Mouse (Mus musculus) midbrain, embryonic 11.5 days (tissue): ENCODE data around the gene Ttc3. TPM values are rescaled to one million over a fixed set of nuclear protein-coding genes. Genes with fewer than 3 reads are reported as not detected.

ENCODE experiments used
- ATAC-seq: fragments of 200-750 bp; cut with Nextera tagmentation; 2 replicates; pipeline ENCODE4 v1.8.0; 2017; ENCODE audit warnings: moderate TSS enrichment, moderate library complexity; ENCODE audit not compliant: low FRiP score
- DNase-seq: peaks from one replicate; pipeline ENCODE4 v3.0.0; 2015; ENCODE audit warnings: low spot score; ENCODE audit errors: missing footprints
- H3K27ac ChIP-seq: fragments of 300-500 bp; sonication (generic); 2 replicates; pipeline ENCODE4 v1.5.1; 2014; ENCODE audit warnings: low read depth, low read length
- H3K27me3 ChIP-seq: fragments of 300-500 bp; sonication (generic); 2 replicates; pipeline ENCODE4 v1.6.1; 2014; ENCODE audit warnings: mild to moderate bottlenecking, low read length, moderate library complexity, mixed read lengths; ENCODE audit not compliant: control insufficient read depth, insufficient read depth
- H3K36me3 ChIP-seq: fragments of 300-500 bp; sonication (generic); 2 replicates; pipeline ENCODE4 v1.6.1; 2014; ENCODE audit warnings: mild to moderate bottlenecking, low read length, moderate library complexity, mixed read lengths; ENCODE audit not compliant: control insufficient read depth, insufficient read depth
- H3K4me1 ChIP-seq: fragments of 300-500 bp; sonication (generic); 2 replicates; pipeline ENCODE4 v1.6.1; 2014; ENCODE audit warnings: low read length; ENCODE audit not compliant: control insufficient read depth, insufficient read depth
- H3K4me2 ChIP-seq: fragments of 300-500 bp; sonication (generic); 2 replicates; pipeline ENCODE4 v1.6.1; 2014; ENCODE audit warnings: mild to moderate bottlenecking, moderate library complexity
- H3K4me3 ChIP-seq: fragments of 300-500 bp; sonication (generic); 2 replicates; pipeline ENCODE4 v1.5.1; 2014; ENCODE audit warnings: low read depth, low read length
- H3K9ac ChIP-seq: fragments of 300-500 bp; sonication (generic); 2 replicates; pipeline ENCODE4 v1.6.1; 2014; ENCODE audit warnings: low read length
- H3K9me3 ChIP-seq: fragments of 300-500 bp; sonication (generic); 2 replicates; pipeline ENCODE4 v1.6.1; 2016; ENCODE audit warnings: low read length; ENCODE audit not compliant: control insufficient read depth
- WGBS: fragments of 180-500 bp; shearing (Covaris S2); extraction: QIAGEN DNeasy Blood & Tissue Kit; methylation state at CpG from one replicate; pipeline ENCODE4 v1.1.7; 2014; 5-methylcytosine and 5-hydroxymethylcytosine counted together
- polyA plus RNA-seq: library from polyadenylated mRNA; unstranded; fragments of >200 nt; fragmentation: Nextera tagmentation; extraction: Ambion mirVana; gene quantifications from 2 replicates; pipeline ENCODE4 v1.2.1, GENCODE M21; 2014

Gene Ttc3
- polyA plus RNA-seq, 1 experiment from 2014 or later, result 489 TPM

GRCm38 (mm10) chr16:94370915-94371300, 490 bp downstream of the Ttc3 start:
- H3K4me3 ChIP-seq, result peak overlapping the region; percentile 88
- H3K9me3 ChIP-seq, result no peaks in the 10 kb centered on the region
- H3K4me1 ChIP-seq, result peaks cover 15% of the 10 kb centered on the region
- DNase-seq (no peak), ATAC-seq (peak; percentile 78)
- H3K4me2 ChIP-seq, result peak overlapping the region; percentile 71
- H3K27me3 ChIP-seq, result no peaks in the 10 kb centered on the region
- WGBS, result 0% methylated on average over 41 of the region's 43 CpGs
- H3K36me3 ChIP-seq, result no peaks in the 10 kb centered on the region
- H3K27ac ChIP-seq, result peak overlapping the region; percentile 96
- peak overlapping the region; percentile 96 for H3K9ac ChIP-seq

DNA sequence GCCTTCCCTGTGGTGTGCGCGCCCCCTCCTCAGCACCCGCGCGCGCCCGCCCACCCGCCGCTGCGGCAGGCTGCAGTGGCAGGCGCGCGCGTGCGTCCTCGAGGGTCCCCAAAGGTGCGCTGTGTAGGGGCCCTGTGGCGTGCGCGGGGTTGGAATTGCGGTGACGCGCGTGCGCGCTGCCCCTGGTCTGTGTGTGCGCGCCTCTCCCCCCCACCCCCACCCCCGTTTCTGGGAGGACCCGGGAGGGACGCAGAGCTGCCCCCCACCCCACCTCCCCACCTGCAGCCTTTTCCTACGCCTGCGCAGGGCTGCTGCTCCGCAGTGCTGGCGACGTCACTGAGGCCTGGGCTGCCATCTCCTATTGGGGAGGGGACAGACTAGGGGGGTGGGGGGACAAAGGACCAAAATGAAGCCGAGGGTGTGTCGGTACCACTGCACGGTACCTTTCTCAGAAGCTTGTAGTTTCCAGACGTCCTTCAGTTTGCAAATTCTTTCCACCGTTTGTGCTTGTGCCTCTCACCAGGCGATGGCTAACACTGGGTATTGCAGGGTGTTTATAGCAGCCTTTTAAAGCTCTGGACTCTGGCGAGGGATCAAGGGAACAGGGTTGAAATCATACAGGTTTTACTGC, 998 bp downstream of the Ttc3 start, which contains the start of gene Pigp:
Gene Pigp (minus strand): TSS at position 542 of the 631 bp plus-strand sequence.
- no peaks in the 10 kb centered on the region for H3K27me3 ChIP-seq
- H3K4me2 ChIP-seq, result peak within 1 kb of the TSS; percentile 71
- H3K4me3 ChIP-seq, result peak within 1 kb of the TSS; percentile 88
- no peaks in the 10 kb centered on the region for H3K9me3 ChIP-seq
- under 1% methylated on average over 29 of the region's 43 CpGs for WGBS
- H3K9ac ChIP-seq, result peak within 1 kb of the TSS; percentile 96
- DNase-seq (peak; percentile 97), ATAC-seq (peak; percentile 88)
- peak within 1 kb of the TSS; percentile 96 for H3K27ac ChIP-seq
- no peaks in the 10 kb centered on the region for H3K36me3 ChIP-seq
- H3K4me1 ChIP-seq, result peaks cover 15% of the 10 kb centered on the region

GRCm38 (mm10) chr16:94379386-94379785, 9.0 kb downstream of the Ttc3 start:
- no peaks in the 10 kb centered on the region for H3K9me3 ChIP-seq
- DNase-seq (no peak), ATAC-seq (no peak)
- H3K9ac ChIP-seq, result no peak overlapping the region
- H3K4me1 ChIP-seq, result no peaks in the 10 kb centered on the region
- H3K27me3 ChIP-seq, result no peaks in the 10 kb centered on the region
- no peak overlapping the region for H3K4me3 ChIP-seq
- H3K4me2 ChIP-seq, result no peak overlapping the region
- no peak overlapping the region for H3K27ac ChIP-seq
- no peaks in the 10 kb centered on the region for H3K36me3 ChIP-seq
- 83% methylated on average over 1 of the region's 1 CpGs for WGBS

DNA sequence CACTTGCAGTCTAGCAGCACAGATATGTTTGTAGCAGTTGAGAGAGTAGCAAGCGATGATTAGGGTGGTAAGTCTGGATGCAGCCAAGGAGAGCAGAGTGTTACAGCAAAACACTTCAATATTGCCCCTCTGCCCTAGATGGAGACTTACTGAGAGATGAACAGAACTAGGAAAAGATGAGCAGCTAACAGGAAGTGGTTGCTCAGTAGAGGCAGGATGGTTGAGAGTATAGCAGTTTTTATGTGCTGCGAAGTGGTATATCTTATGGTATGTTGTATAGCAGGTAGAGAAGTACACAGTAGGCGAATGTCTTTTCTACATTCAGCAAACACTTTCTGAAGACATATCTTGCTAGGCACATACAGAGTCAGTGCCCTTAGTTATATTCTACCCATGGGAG, 12.9 kb downstream of the Ttc3 start:
- Histone ChIP-seq H3K4me3 (no peak overlapping the region), H3K9ac (no peak overlapping the region), H3K27me3 (no peaks in the 10 kb centered on the region), H3K36me3 (no peaks in the 10 kb centered on the region; the same call in 1 of the 2 replicates), H3K4me2 (no peak overlapping the region), H3K9me3 (no peaks in the 10 kb centered on the region), H3K4me1 (no peaks in the 10 kb centered on the region), H3K27ac (no peak overlapping the region)
- WGBS, result 94% methylated on average over 3 of the region's 3 CpGs
- no peak for DNase-seq
- no peak for ATAC-seq

GRCm38 (mm10) chr16:94387690-94388089, 17.3 kb downstream of the Ttc3 start:
- WGBS, result 95% methylated on average over 7 of the region's 7 CpGs

GRCm38 (mm10) chr16:94392299-94392698, 21.9 kb downstream of the Ttc3 start:
- WGBS, result 95% methylated on average over 4 of the region's 4 CpGs
- Histone ChIP-seq H3K27me3 (no peaks in the 10 kb centered on the region), H3K27ac (no peak overlapping the region), H3K9ac (no peak overlapping the region), H3K36me3 (no peaks in the 10 kb centered on the region), H3K4me3 (no peak overlapping the region), H3K4me1 (no peaks in the 10 kb centered on the region), H3K4me2 (no peak overlapping the region), H3K9me3 (no peaks in the 10 kb centered on the region)
- DNase-seq (no peak), ATAC-seq (no peak)

More at GRCm38 (mm10) chr16:94387690-94388089, 17.3 kb downstream of the Ttc3 start:
- H3K27me3 ChIP-seq, result no peaks in the 10 kb centered on the region
- ATAC-seq, result no peak
- no peak overlapping the region for H3K9ac ChIP-seq
- no peaks in the 10 kb centered on the region for H3K9me3 ChIP-seq
- no peaks in the 10 kb centered on the region for H3K4me1 ChIP-seq
- H3K4me2 ChIP-seq, result no peak overlapping the region
- H3K4me3 ChIP-seq, result no peak overlapping the region
- H3K27ac ChIP-seq, result no peak overlapping the region
- DNase-seq, result no peak
- H3K36me3 ChIP-seq, result no peaks in the 10 kb centered on the region; the same call in 1 of the 2 replicates

DNA sequence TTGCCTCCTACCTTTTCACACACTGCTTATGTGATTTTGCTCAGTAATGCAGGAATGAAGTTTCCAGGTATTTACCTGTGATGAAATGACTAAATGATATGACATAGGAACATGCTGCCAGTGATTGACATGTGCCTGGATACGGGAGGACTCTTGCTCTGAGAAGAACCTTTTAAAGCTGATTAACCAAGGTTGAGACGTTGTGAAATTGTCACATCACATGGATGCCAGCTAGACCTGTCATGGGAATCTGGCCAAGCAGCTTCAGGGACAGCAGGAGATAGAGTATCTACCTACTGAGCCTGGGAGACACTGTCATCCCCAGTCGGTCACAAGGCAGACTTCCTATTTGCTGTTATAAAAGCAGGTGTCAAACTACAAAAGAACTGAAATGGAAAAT, 24.6 kb downstream of the Ttc3 start:
- H3K4me2 ChIP-seq, result no peak overlapping the region
- DNase-seq (no peak), ATAC-seq (no peak)
- H3K9me3 ChIP-seq, result no peaks in the 10 kb centered on the region
- 80% methylated on average over 3 of the region's 3 CpGs for WGBS
- no peak overlapping the region for H3K9ac ChIP-seq
- H3K4me3 ChIP-seq, result no peak overlapping the region
- no peaks in the 10 kb centered on the region; the same call in 1 of the 2 replicates for H3K36me3 ChIP-seq
- no peak overlapping the region for H3K27ac ChIP-seq
- H3K27me3 ChIP-seq, result no peaks in the 10 kb centered on the region
- H3K4me1 ChIP-seq, result no peaks in the 10 kb centered on the region

DNA sequence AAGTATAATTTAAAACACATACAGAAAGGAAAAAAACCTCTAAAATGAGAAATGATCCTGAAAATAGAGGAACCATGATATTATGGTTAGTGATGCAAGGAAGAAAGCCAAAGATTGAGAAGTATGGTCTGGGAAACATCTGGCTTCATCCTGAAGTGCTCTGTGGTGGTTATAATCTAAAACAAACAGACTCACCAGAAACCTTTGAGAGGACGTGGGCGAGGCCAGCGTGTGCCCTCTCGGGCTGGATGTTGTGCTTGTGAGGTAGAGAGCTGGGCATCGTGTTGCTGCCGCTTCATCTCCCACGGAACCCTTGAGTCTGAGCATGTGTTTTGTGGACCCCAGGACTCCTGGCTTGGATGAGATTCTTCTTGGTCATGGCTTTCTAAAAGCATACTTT, 26.2 kb downstream of the Ttc3 start:
- 78% methylated on average over 7 of the region's 7 CpGs for WGBS
- no peak overlapping the region for H3K27ac ChIP-seq
- H3K9me3 ChIP-seq, result no peaks in the 10 kb centered on the region
- H3K9ac ChIP-seq, result no peak overlapping the region
- no peaks in the 10 kb centered on the region for H3K4me1 ChIP-seq
- H3K4me2 ChIP-seq, result no peak overlapping the region
- H3K4me3 ChIP-seq, result no peak overlapping the region
- ATAC-seq, result no peak
- DNase-seq, result peak; percentile 84
- no peaks in the 10 kb centered on the region; the same call in 1 of the 2 replicates for H3K36me3 ChIP-seq
- no peaks in the 10 kb centered on the region for H3K27me3 ChIP-seq

GRCm38 (mm10) chr16:94399141-94399540, 28.7 kb downstream of the Ttc3 start:
- Histone ChIP-seq H3K4me2 (no peak overlapping the region), H3K9me3 (no peaks in the 10 kb centered on the region), H3K9ac (no peak overlapping the region), H3K27me3 (no peaks in the 10 kb centered on the region), H3K27ac (no peak overlapping the region), H3K4me1 (no peaks in the 10 kb centered on the region), H3K4me3 (no peak overlapping the region), H3K36me3 (no peaks in the 10 kb centered on the region; the same call in 1 of the 2 replicates)
- DNase-seq (no peak), ATAC-seq (no peak)
- 86% methylated on average over 2 of the region's 2 CpGs for WGBS
